Mouse (Mus musculus) liver, postnatal 0 days (tissue): ENCODE data around the gene Ctse.

Experiments used
- CTCF ChIP-seq: sonication (generic); IDR thresholded peaks from 2 replicates; pipeline ENCODE4 v1.5.1; 2016; ENCODE audit warnings: antibody characterized with exemption, low read depth
- EP300 ChIP-seq: IDR thresholded peaks from 2 replicates; pipeline ENCODE4 v1.6.1; 2016; ENCODE audit warnings: antibody characterized with exemption, low read depth, mild to moderate bottlenecking

GRCm38 (mm10) chr1:131642251-131642650 is 4.1 kb downstream of the Ctse start:
- TF ChIP-seq CTCF (no peak), EP300 (no peak)
